Mouse (Mus musculus): ENCODE measurements at regions not wholly inside any gene's neighbourhood (a gene's known extent, or its start where the extent isn't known, plus 50 kb on each side); places are given as distances from the start of the nearest gene placed in this dataset.

DNA sequence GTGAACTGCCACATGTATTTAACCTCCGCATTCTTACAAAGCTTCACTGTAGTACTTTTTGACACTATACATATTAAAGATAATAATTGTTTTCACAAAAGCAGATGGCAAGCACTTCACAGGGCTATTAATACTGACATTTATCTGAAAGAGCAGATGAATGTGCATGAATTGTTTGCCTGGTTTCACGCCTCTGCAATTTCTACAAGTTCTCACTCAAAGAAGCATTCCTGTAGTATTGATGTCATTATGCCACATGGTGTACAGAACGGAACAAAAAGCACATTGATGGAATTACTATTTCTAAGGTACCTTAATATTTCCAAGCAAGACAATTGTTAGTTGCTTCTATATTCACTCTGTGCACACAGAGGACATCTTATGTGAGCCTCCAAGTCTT is 684.3 kb downstream of the Lrfn5 start:
- peak; percentile 3 to 8 for DNase-seq

DNA sequence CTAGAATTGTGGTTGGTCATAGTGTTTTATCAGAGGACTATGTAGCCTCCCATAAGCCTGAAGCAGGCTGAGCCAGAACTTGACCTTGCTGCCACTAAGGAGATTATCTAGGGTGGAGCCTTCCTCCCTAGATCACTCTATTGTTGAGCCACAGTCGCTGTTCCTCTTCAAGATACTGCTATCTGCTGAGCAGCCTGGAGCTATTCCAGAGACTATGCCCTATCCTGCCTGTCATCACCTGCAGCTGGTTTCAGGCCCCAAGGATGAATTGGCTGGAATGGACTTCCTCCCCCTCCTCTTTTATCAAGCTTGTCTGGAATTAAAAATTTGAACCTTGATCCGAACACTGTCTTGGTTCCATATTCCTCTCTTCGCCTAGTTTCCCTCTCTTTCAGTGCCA is 709.9 kb downstream of the Lrfn5 start:
- DNase-seq, result no peak

All from layer of hippocampus, postnatal 36 days (tissue).